Mouse (Mus musculus): ENCODE data around the gene Il1r2.

Gene Il1r2

GRCm38 (mm10) chr1:40073779-40074178 is at the start of gene Il1r2:
TSS of gene Il1r2 (plus strand) at chr1:40074079.
- no peak for DNase-seq

- DNase-seq: no peak
Measured at GRCm38 (mm10) chr1:40024554-40025320, 49.1 kb upstream of the Il1r2 start.

- no peak for DNase-seq
Measured at GRCm38 (mm10) chr1:40025416-40025815, 48.5 kb upstream of the Il1r2 start.

- no peak for DNase-seq
Measured at GRCm38 (mm10) chr1:40027116-40027620, 46.7 kb upstream of the Il1r2 start.

GRCm38 (mm10) chr1:40028207-40028998 is 45.5 kb upstream of the Il1r2 start:
- no peak for DNase-seq

GRCm38 (mm10) chr1:40029597-40029996 is 44.3 kb upstream of the Il1r2 start:
- no peak for DNase-seq

GRCm38 (mm10) chr1:40030287-40030975 is 43.4 kb upstream of the Il1r2 start:
- no peak for DNase-seq

GRCm38 (mm10) chr1:40030976-40031356 is 42.9 kb upstream of the Il1r2 start:
- no peak for DNase-seq

- no peak for DNase-seq
Measured at GRCm38 (mm10) chr1:40031626-40032025, 42.3 kb upstream of the Il1r2 start.

- DNase-seq: no peak
Measured at GRCm38 (mm10) chr1:40033315-40033714, 40.6 kb upstream of the Il1r2 start.

GRCm38 (mm10) chr1:40033743-40034420 is 40.0 kb upstream of the Il1r2 start:
- no peak for DNase-seq

- DNase-seq: no peak
Measured at GRCm38 (mm10) chr1:40037831-40038230, 36.0 kb upstream of the Il1r2 start.

- DNase-seq: no peak
Measured at GRCm38 (mm10) chr1:40045686-40046085, 28.2 kb upstream of the Il1r2 start.

GRCm38 (mm10) chr1:40046600-40046999 is 27.3 kb upstream of the Il1r2 start:
- no peak for DNase-seq

- DNase-seq: no peak
Measured at GRCm38 (mm10) chr1:40051157-40051556, 22.7 kb upstream of the Il1r2 start.

- no peak for DNase-seq
Measured at GRCm38 (mm10) chr1:40052156-40052555, 21.7 kb upstream of the Il1r2 start.

GRCm38 (mm10) chr1:40053071-40053470 is 20.8 kb upstream of the Il1r2 start:
- DNase-seq: no peak

- no peak for DNase-seq
Measured at GRCm38 (mm10) chr1:40055051-40055450, 18.8 kb upstream of the Il1r2 start.

GRCm38 (mm10) chr1:40055963-40056362 is 17.9 kb upstream of the Il1r2 start:
- no peak for DNase-seq

- no peak for DNase-seq
Measured at GRCm38 (mm10) chr1:40057351-40057750, 16.5 kb upstream of the Il1r2 start.

- DNase-seq: no peak
Measured at GRCm38 (mm10) chr1:40058013-40058412, 15.9 kb upstream of the Il1r2 start.

- DNase-seq: no peak
Measured at GRCm38 (mm10) chr1:40059122-40059774, 14.6 kb upstream of the Il1r2 start.
